ENCODE assay signal across 18 mouse cellular contexts in genomic region chr5:5419253-5419652, GRCm38 (mm10). TPM values are rescaled to one million over a fixed set of nuclear protein-coding genes. Genes with fewer than 3 reads are reported as not detected.
DNase-seq lines count a peak whose midpoint lies in the region; ATAC-seq and TF ChIP-seq lines count a peak whose summit lies in the region.
"Had no signal": no experiment of that assay in that cellular context is flagged by ENCODE, and none has a peak within 500 bp of the region (broad histone marks: within the 10 kb centered on the region; RNA-seq: fewer than 3 reads in every experiment).

No protein-coding gene starts in this region.

- H3K36me3 ChIP-seq in lung, postnatal 0 days (ENCODE audit: insufficient read depth, low read length): no peaks in the 10 kb centered on the region
- H3K36me3 ChIP-seq: embryonic facial prominence, embryonic 15.5 days; heart, embryonic 10.5 days; liver, embryonic 13.5 days had no signal

- H3K9me3 ChIP-seq in lung, postnatal 0 days (ENCODE audit: low read length): no peaks in the 10 kb centered on the region
- H3K9me3 ChIP-seq: embryonic facial prominence, embryonic 15.5 days; heart, embryonic 10.5 days; liver, embryonic 13.5 days had no signal

- H3K27ac ChIP-seq in lung, postnatal 0 days (ENCODE audit: low read length): no peak overlapping the region
- H3K27ac ChIP-seq in brown adipose tissue, adult 24 weeks (replicated peaks; ENCODE audit: low read depth, low read length): peak overlapping the region; percentile 28
- H3K27ac ChIP-seq: embryonic facial prominence, embryonic 15.5 days; heart, embryonic 10.5 days; liver, embryonic 13.5 days had no signal

- no peaks in the 10 kb centered on the region for H3K27me3 ChIP-seq in lung, postnatal 0 days (replicated peaks; ENCODE audit: insufficient read depth, low read length)
- H3K27me3 ChIP-seq: embryonic facial prominence, embryonic 15.5 days; liver, embryonic 13.5 days had no signal

- ATAC-seq in lung, postnatal 0 days: peak; percentile 25; the same call in 1 of the 2 replicates
- ATAC-seq in monocyte, adult 5-6 weeks (replicated peaks; ENCODE audit: insufficient number of reproducible peaks, low FRiP score, low TSS enrichment, poor library complexity, severe bottlenecking): peak; percentile 38
- no peak for ATAC-seq in megakaryocyte-erythroid progenitor cell, adult 5-6 weeks (replicated peaks; ENCODE audit: low FRiP score, low TSS enrichment, poor library complexity, severe bottlenecking)
- ATAC-seq: intestine, embryonic 16.5 days had no signal

- 56% methylated on average over 1 of the region's 1 CpGs for WGBS in lung, postnatal 0 days

- H3K9ac ChIP-seq in lung, postnatal 0 days (replicated peaks; ENCODE audit: low read depth): no peak overlapping the region
- H3K9ac ChIP-seq: embryonic facial prominence, embryonic 15.5 days; liver, embryonic 13.5 days had no signal

- TF ChIP-seq CTCF in lung, postnatal 0 days (IDR thresholded peaks at IDR 0.05): no peak

- TF ChIP-seq EP300 in lung, postnatal 0 days (IDR thresholded peaks at IDR 0.05): no peak

- peak; percentile 49 for DNase-seq in lung, postnatal 0 days (ENCODE audit: low spot score)
- DNase-seq in lung, adult 18-20 months: no peak
- peak; percentile 83 for DNase-seq in Muller cell, postnatal 12 days (ENCODE audit: inconsistent ontology term)
- DNase-seq in ovary, adult 18-20 months (ENCODE audit: low spot score): no peak
- no peak for DNase-seq in layer of hippocampus, adult 9-11 months
- DNase-seq: cerebellum, postnatal 14 days; liver, embryonic 13.5 days had no signal

- H3K4me2 ChIP-seq in lung, postnatal 0 days (replicated peaks; ENCODE audit: low read depth, low read length): no peak overlapping the region
- H3K4me2 ChIP-seq: embryonic facial prominence, embryonic 15.5 days; midbrain, embryonic 11.5 days had no signal

- no peaks in the 10 kb centered on the region for H3K4me1 ChIP-seq in lung, postnatal 0 days (ENCODE audit: insufficient read depth, low read depth, low read length)
- H3K4me1 ChIP-seq in brown adipose tissue, adult 24 weeks (ENCODE audit: control insufficient read depth, insufficient read depth, insufficient read length, low read length): no peaks in the 10 kb centered on the region
- H3K4me1 ChIP-seq: embryonic facial prominence, embryonic 15.5 days; liver, embryonic 13.5 days had no signal

- H3K4me3 ChIP-seq in lung, postnatal 0 days (ENCODE audit: low read depth, low read length): no peak overlapping the region
- H3K4me3 ChIP-seq in brown adipose tissue, adult 24 weeks (ENCODE audit: insufficient read depth, low read depth, low read length): no peak overlapping the region
- H3K4me3 ChIP-seq: embryonic facial prominence, embryonic 15.5 days; heart, embryonic 10.5 days; liver, embryonic 13.5 days had no signal

RNA-seq across cellular contexts. Expression of gene Cdk14, which starts 0.9 kb away (rescaled TPM):
- 19.7 and 32.7 TPM in 2 replicates for polyA plus RNA-seq in lung, postnatal 0 days (2015; fragmentation: Nextera tagmentation; extraction: Ambion mirVana)
- polyA plus RNA-seq in brown adipose tissue, adult 24 weeks (2012; ENCODE audit: insufficient read depth, insufficient read length, missing spikeins): 9.9 and 10.1 TPM in 2 replicates
- total RNA-seq in monocyte, adult 5-6 weeks (2017): 28.1 to 79.9 TPM (median 43.7 TPM) in 3 replicates
- 0.11 TPM in 1 of 2 replicates, not detected in the other for total RNA-seq in megakaryocyte-erythroid progenitor cell, adult 5-6 weeks (2014; fragmentation: Nextera tagmentation)
- 0.23 and 0.57 TPM in 2 replicates for total RNA-seq in megakaryocyte-erythroid progenitor cell, adult 5-6 weeks (2017)

RNA-seq across cellular contexts. Expression of gene 1700015F17Rik, which starts 59.7 kb away (rescaled TPM):
- polyA plus RNA-seq in lung, postnatal 0 days (2015; fragmentation: Nextera tagmentation; extraction: Ambion mirVana): not detected in 2 replicates
- polyA plus RNA-seq in brown adipose tissue, adult 24 weeks (2012; ENCODE audit: insufficient read depth, insufficient read length, missing spikeins): not detected in 2 replicates
- total RNA-seq in monocyte, adult 5-6 weeks (2017): not detected in 3 replicates
- not detected in 2 replicates for total RNA-seq in megakaryocyte-erythroid progenitor cell, adult 5-6 weeks (2014; fragmentation: Nextera tagmentation)
- total RNA-seq in megakaryocyte-erythroid progenitor cell, adult 5-6 weeks (2017): not detected in 2 replicates
- total RNA-seq: ES-E14; hematopoietic stem cell, adult 5-6 weeks had no signal
- polyA plus RNA-seq: embryonic facial prominence, embryonic 15.5 days; heart, embryonic 10.5 days; intestine, embryonic 16.5 days; large intestine, adult 2 months; liver, embryonic 13.5 days; midbrain, embryonic 11.5 days; thymus, postnatal 0 days had no signal

Comparison
In these comparisons a context has a peak if more than half of its experiments do, and no peak if none do; other contexts are left out.
1. DNase-seq: peak in lung, postnatal 0 days (single experiment) and Muller cell, postnatal 12 days (single experiment); none in lung, adult 18-20 months (0 of 2), ovary, adult 18-20 months (single experiment) and layer of hippocampus, adult 9-11 months (single experiment).
2. RNA of gene Cdk14, which starts 0.9 kb away (total RNA-seq): 28.1 to 79.9 TPM in monocyte, adult 5-6 weeks; 0.11 to 0.57 TPM in megakaryocyte-erythroid progenitor cell, adult 5-6 weeks; every median in the first group is over 10 times any median in the second.